Mouse (Mus musculus) spleen, adult 2 months (tissue): ENCODE results near the gene Osbp2. TPM values are rescaled to one million over a fixed set of nuclear protein-coding genes. Genes with fewer than 3 reads are reported as not detected.

Source experiments
- DNase-seq, 2 experiments: peaks; one replicate each; pipeline versions ENCODE4 v3.0.0 to v3.0.0-alpha.2; 2012 to 2021; ENCODE audit warnings: low spot score in 2 of 2, low read depth in 1 of 2
- H3K27ac ChIP-seq: fragments of 200-500 bp; 2 replicates; pipeline ENCODE4 v1.5.1; 2012; ENCODE audit warnings: low read length, inconsistent platforms; ENCODE audit not compliant: insufficient read depth
- H3K27me3 ChIP-seq: fragments of 200-500 bp; 2 replicates; pipeline ENCODE4 v1.6.1; 2012; ENCODE audit warnings: mild to moderate bottlenecking, moderate library complexity, low read length, inconsistent platforms; ENCODE audit not compliant: control insufficient read depth, insufficient read depth
- H3K36me3 ChIP-seq: fragments of 200-500 bp; 2 replicates; pipeline ENCODE4 v1.6.1; 2012; ENCODE audit warnings: mild to moderate bottlenecking, low read length, inconsistent platforms; ENCODE audit not compliant: control insufficient read depth, insufficient read depth
- H3K4me1 ChIP-seq: fragments of 200-500 bp; 2 replicates; pipeline ENCODE4 v1.6.1; 2011; ENCODE audit warnings: inconsistent platforms; ENCODE audit not compliant: control insufficient read depth, insufficient read depth, insufficient read length
- H3K4me3 ChIP-seq: fragments of 200-500 bp; 2 replicates; pipeline ENCODE4 v1.5.1; 2011; ENCODE audit warnings: mild to moderate bottlenecking, inconsistent platforms; ENCODE audit not compliant: insufficient read depth, insufficient read length; ENCODE audit errors: extremely low read depth
- CTCF ChIP-seq: fragments of 200-500 bp; IDR thresholded peaks from 2 replicates; pipeline ENCODE4 v1.5.1; 2011; ENCODE audit warnings: mild to moderate bottlenecking, inconsistent platforms; ENCODE audit not compliant: insufficient read depth, insufficient read length, insufficient replicate concordance; ENCODE audit errors: extremely low read depth
- POLR2A ChIP-seq: fragments of 200-500 bp; IDR thresholded peaks from 2 replicates; pipeline ENCODE4 v1.6.1; 2011; ENCODE audit warnings: low read depth, low read length, inconsistent platforms
- WGBS: fragments of 180-500 bp; shearing (Covaris S2); methylation state at CpG from one replicate; pipeline ENCODE4 v1.1.7; 2018; 5-methylcytosine and 5-hydroxymethylcytosine counted together
- polyA plus RNA-seq: library from polyadenylated mRNA; depleted of rRNA; stranded (reverse); fragments of >200 nt; gene quantifications from 2 replicates; pipeline ENCODE4 v1.2.3, GENCODE M21; 2012

The Osbp2 gene
- polyA plus RNA-seq, 1 experiment: 0.05 TPM

DNA sequence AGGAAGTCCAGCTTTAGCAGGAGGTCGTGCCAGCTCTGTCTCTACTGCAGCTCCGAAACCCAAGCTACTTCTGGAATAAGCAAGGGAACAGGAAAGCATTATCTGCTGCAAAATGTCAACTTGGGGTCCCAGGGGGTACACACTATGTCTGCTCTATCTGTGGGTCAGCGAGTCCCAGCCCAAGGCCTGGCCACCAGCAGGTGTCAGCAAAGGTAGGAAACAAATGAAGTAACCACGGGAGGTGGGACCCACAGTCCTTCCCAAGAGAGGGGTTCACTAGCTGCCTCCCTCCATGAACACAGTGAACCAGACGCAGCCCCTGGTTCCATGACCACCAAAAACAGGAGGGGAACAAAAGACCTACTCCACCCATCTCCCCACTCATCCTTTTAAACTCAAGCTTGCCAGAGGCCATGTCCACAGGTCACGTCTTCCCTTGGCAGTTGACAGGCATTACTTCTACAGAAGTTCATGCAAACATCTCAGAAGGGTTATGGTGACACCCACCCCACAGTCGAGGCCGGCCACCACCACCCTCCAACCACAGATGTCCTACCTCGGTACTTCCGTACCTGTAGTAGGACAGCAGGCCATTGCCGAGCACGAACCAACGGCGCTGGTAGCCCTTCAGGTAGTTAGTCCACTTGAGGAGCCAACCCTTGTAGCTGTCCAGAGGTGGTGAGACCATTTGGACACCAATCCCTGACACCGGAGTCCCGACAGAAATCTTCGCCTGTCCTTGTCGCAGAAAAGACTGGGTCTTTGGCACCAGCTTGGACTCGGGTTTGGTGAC, 846 bp downstream of the Osbp2 start:
- Histone ChIP-seq H3K27me3 (peaks cover 6% of the 10 kb centered on the region), H3K36me3 (no peaks in the 10 kb centered on the region), H3K4me3 (no peak overlapping the region; the same call in 1 of the 2 replicates), H3K27ac (no peak overlapping the region), H3K4me1 (no peaks in the 10 kb centered on the region; the same call in 1 of the 2 replicates)
- DNase-seq: no peak
- 74% methylated on average over 19 of the region's 19 CpGs for WGBS
- TF ChIP-seq POLR2A (no peak), CTCF (no peak)

DNA sequence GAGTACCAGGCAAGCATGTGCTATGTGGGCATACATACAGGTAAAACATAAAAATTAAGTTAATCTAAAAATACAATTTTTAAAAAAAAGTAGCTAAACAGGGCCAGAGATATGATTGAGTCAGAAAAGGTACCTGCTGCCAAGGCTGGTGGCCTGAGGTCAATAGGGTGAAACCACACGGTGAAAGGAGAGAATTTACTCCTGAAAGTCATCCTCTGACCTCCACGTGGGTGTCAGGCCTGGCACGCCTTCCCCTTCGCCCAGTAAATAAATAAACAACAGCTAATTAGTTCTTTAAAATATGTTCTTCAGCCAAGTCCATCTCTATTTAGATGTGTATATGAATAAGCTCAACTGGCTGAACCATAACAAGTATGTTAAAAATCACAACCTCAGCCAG, 3.3 kb downstream of the Osbp2 start:
- Histone ChIP-seq H3K36me3 (no peaks in the 10 kb centered on the region), H3K4me3 (no peak overlapping the region), H3K27ac (no peak overlapping the region), H3K4me1 (no peaks in the 10 kb centered on the region; the same call in 1 of the 2 replicates), H3K27me3 (peaks cover 6% of the 10 kb centered on the region)
- 84% methylated on average over 4 of the region's 4 CpGs for WGBS
- TF ChIP-seq CTCF: no peak
- TF ChIP-seq POLR2A: no peak
- DNase-seq: no peak

GRCm38 (mm10) chr11:3859778-3860177, 3.9 kb downstream of the Osbp2 start:
- Histone ChIP-seq H3K36me3 (no peaks in the 10 kb centered on the region), H3K27me3 (peaks cover 6% of the 10 kb centered on the region), H3K4me3 (no peak overlapping the region), H3K27ac (no peak overlapping the region), H3K4me1 (no peaks in the 10 kb centered on the region; the same call in 1 of the 2 replicates)
- 94% methylated on average over 4 of the region's 4 CpGs for WGBS
- TF ChIP-seq CTCF: no peak
- DNase-seq: no peak

- H3K27ac ChIP-seq: no peak overlapping the region
- no peaks in the 10 kb centered on the region for H3K27me3 ChIP-seq
- no peak overlapping the region for H3K4me3 ChIP-seq
- WGBS: 76% methylated on average over 5 of the region's 5 CpGs
- no peak for TF ChIP-seq POLR2A
- no peaks in the 10 kb centered on the region for H3K4me1 ChIP-seq
- no peak for DNase-seq
- no peaks in the 10 kb centered on the region for H3K36me3 ChIP-seq
These were observed 5.8 kb downstream of the Osbp2 start for GRCm38 (mm10) chr11:3857902-3858301.

DNA sequence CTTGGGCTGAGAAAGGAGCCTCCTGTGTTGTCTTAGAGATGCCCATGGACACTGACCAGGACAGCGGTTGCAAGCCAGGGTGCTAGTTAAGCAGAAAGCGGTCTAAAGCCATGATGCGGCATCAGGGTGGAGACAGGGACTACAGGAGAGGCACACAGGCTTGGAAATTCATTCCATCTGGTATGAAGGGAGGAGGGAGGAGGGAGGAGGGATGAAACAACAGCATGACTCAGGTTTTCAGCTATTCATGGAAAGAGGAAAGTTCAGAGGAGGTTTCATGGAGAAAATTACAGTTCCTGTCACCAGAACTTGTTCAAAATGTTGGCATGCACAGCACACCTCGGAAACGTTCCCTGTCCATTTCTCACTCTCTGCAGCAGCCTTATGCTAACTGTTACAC, 7.9 kb downstream of the Osbp2 start:
- H3K27me3 ChIP-seq: no peaks in the 10 kb centered on the region
- DNase-seq: no peak
- TF ChIP-seq CTCF: no peak
- TF ChIP-seq POLR2A: no peak
- H3K4me3 ChIP-seq: no peak overlapping the region
- 90% methylated on average over 5 of the region's 5 CpGs for WGBS
- no peaks in the 10 kb centered on the region for H3K36me3 ChIP-seq
- H3K27ac ChIP-seq: no peak overlapping the region
- H3K4me1 ChIP-seq: no peaks in the 10 kb centered on the region

- Histone ChIP-seq H3K27ac (no peak overlapping the region), H3K27me3 (no peaks in the 10 kb centered on the region), H3K4me1 (no peaks in the 10 kb centered on the region), H3K4me3 (no peak overlapping the region), H3K36me3 (no peaks in the 10 kb centered on the region)
- WGBS: 90% methylated on average over 3 of the region's 3 CpGs
- TF ChIP-seq CTCF (no peak), POLR2A (no peak)
- no peak for DNase-seq
These were observed 9.5 kb downstream of the Osbp2 start for GRCm38 (mm10) chr11:3854156-3854555.

GRCm38 (mm10) chr11:3853481-3854034, 10.1 kb downstream of the Osbp2 start:
- no peaks in the 10 kb centered on the region for H3K36me3 ChIP-seq
- H3K4me1 ChIP-seq: no peaks in the 10 kb centered on the region
- H3K4me3 ChIP-seq: no peak overlapping the region
- TF ChIP-seq CTCF: no peak
- TF ChIP-seq POLR2A: no peak
- no peaks in the 10 kb centered on the region for H3K27me3 ChIP-seq
- no peak overlapping the region for H3K27ac ChIP-seq
- 41% methylated on average over 5 of the region's 5 CpGs for WGBS
- no peak for DNase-seq
